Mouse (Mus musculus): ENCODE measurements around the gene Gm26657.

Gm26657 gene

DNA sequence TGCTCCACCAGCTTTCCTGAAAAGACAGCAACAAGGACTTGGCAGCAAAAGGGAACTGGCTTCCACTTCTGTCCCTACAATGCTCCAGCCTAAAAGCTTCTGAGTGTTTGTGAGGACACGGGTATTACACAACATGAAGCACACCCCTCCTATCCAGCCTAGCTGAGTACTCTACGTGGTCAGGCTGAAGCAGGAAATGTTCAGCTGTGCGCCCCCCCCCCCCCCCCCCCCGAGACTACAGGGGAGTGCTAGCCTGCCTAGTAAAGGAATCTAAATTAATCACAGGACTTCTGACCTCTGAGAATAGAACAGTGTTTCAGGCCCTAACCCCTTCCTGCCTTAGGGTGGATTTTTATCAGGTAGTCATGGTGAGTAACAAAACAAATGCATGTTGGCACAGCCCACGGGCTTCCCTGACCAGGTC is 28.0 kb downstream of the Gm26657 start:
- no peak for DNase-seq

DNA sequence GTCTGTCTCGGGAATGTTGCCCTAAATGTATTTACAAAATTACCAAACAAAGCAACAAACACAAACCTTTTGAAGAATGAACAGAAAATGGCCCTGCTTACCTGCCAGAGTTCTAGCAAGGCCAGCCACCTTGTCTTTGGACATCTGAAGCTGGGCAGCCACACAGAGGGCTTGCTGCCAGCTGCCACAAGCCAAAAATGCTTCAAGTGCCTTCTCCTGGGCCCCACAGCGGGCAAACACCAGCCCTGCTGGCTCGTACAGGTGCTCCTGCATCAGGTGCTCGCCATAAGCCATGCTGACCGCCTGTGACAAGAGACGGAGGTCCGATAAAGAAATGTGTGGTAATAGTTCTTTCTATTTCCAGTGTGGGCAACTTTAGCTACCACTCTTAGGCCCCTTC is 29.0 kb downstream of the Gm26657 start:
- no peak for DNase-seq

DNA sequence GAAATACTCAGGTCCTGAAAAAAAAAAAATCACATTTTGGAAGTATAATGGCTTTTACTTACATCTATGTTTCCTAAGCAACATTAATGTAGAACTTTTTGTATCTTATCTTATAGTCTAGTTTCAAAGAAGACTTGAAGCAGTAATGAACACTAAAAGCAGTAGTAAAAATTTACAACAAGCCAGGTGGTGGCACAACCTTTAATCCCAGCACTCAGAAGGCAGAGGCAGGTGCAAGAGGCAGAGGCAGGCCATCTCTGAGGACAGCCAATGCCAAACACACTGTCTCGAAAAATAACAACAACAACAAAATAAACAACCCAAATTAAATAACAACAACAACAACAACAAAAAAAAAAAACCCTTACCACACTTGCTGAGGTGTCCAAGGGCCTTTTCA is 31.2 kb downstream of the Gm26657 start:
- no peak for DNase-seq

Data from cerebellum, adult 18-20 months (tissue).